Comparison of ENCODE assay signal across 8 mouse cellular contexts in genomic region chr6:114967623-114968022, GRCm38 (mm10). TPM values are rescaled to one million over a fixed set of nuclear protein-coding genes. Genes with fewer than 3 reads are reported as not detected.
A peak's percentile ranks its signal among the peaks of the same experiment; 100 is the strongest.
DNase-seq lines count a peak whose midpoint lies in the region; ATAC-seq and TF ChIP-seq lines count a peak whose summit lies in the region.

No protein-coding gene starts in this region.

- 44% methylated on average over 12 of the region's 12 CpGs for WGBS in liver, embryonic 12.5 days (ENCODE audit: insufficient replicate concordance)
- WGBS in liver, postnatal 0 days (ENCODE audit: insufficient replicate concordance): 60% methylated on average over 12 of the region's 12 CpGs
- WGBS in embryonic facial prominence, embryonic 10.5 days: 52% methylated on average over 12 of the region's 12 CpGs
- 41% methylated on average over 12 of the region's 12 CpGs for WGBS in hindbrain, postnatal 0 days

- peaks cover 72% of the 10 kb centered on the region for H3K27me3 ChIP-seq in liver, embryonic 12.5 days (replicated peaks)
- H3K27me3 ChIP-seq in liver, postnatal 0 days (ENCODE audit: insufficient read depth, low read length): peaks cover 36% of the 10 kb centered on the region
- H3K27me3 ChIP-seq in embryonic facial prominence, embryonic 10.5 days (replicated peaks; ENCODE audit: low read depth, poor library complexity, severe bottlenecking): peaks cover 66% of the 10 kb centered on the region
- H3K27me3 ChIP-seq in hindbrain, postnatal 0 days (ENCODE audit: insufficient read depth, low read length): no peaks in the 10 kb centered on the region

- H3K4me2 ChIP-seq in liver, embryonic 12.5 days: peak overlapping the region; percentile 80; the same call in 1 of the 2 replicates
- no peak overlapping the region for H3K4me2 ChIP-seq in liver, postnatal 0 days (ENCODE audit: low read depth, low read length)
- H3K4me2 ChIP-seq in hindbrain, postnatal 0 days (ENCODE audit: low read depth, low read length): peak overlapping the region; percentile 96

- no peak for ATAC-seq in liver, embryonic 12.5 days
- no peak for ATAC-seq in liver, postnatal 0 days
- no peak for ATAC-seq in hindbrain, postnatal 0 days

- H3K27ac ChIP-seq in liver, embryonic 12.5 days: no peak overlapping the region
- no peak overlapping the region for H3K27ac ChIP-seq in liver, postnatal 0 days (ENCODE audit: low read depth)
- no peak overlapping the region for H3K27ac ChIP-seq in embryonic facial prominence, embryonic 10.5 days (replicated peaks)
- no peak overlapping the region for H3K27ac ChIP-seq in hindbrain, postnatal 0 days

- no peak overlapping the region for H3K4me3 ChIP-seq in liver, embryonic 12.5 days
- H3K4me3 ChIP-seq in liver, postnatal 0 days (ENCODE audit: low read depth, low read length): no peak overlapping the region
- H3K4me3 ChIP-seq in embryonic facial prominence, embryonic 10.5 days: peak overlapping the region; percentile 74
- peak overlapping the region; percentile 66 for H3K4me3 ChIP-seq in hindbrain, postnatal 0 days (ENCODE audit: low read length)

- TF ChIP-seq EP300 in liver, postnatal 0 days (IDR thresholded peaks at IDR 0.05; ENCODE audit: low read depth): no peak

- H3K36me3 ChIP-seq in liver, embryonic 12.5 days: no peaks in the 10 kb centered on the region
- H3K36me3 ChIP-seq in liver, postnatal 0 days (replicated peaks; ENCODE audit: insufficient read depth, low read length): no peaks in the 10 kb centered on the region
- H3K36me3 ChIP-seq in embryonic facial prominence, embryonic 10.5 days (replicated peaks): no peaks in the 10 kb centered on the region
- H3K36me3 ChIP-seq in hindbrain, postnatal 0 days (ENCODE audit: insufficient read depth, low read length): no peaks in the 10 kb centered on the region

- no peaks in the 10 kb centered on the region for H3K9me3 ChIP-seq in liver, embryonic 12.5 days (replicated peaks)
- H3K9me3 ChIP-seq in liver, postnatal 0 days (ENCODE audit: low read length): no peaks in the 10 kb centered on the region
- no peaks in the 10 kb centered on the region for H3K9me3 ChIP-seq in embryonic facial prominence, embryonic 10.5 days
- H3K9me3 ChIP-seq in hindbrain, postnatal 0 days (ENCODE audit: low read length): no peaks in the 10 kb centered on the region

- H3K9ac ChIP-seq in liver, embryonic 12.5 days: no peak overlapping the region
- no peak overlapping the region for H3K9ac ChIP-seq in liver, postnatal 0 days (replicated peaks)
- H3K9ac ChIP-seq in hindbrain, postnatal 0 days (replicated peaks; ENCODE audit: low read length): no peak overlapping the region

- TF ChIP-seq CTCF in liver, postnatal 0 days (IDR thresholded peaks at IDR 0.05; ENCODE audit: low read depth): no peak
- TF ChIP-seq CTCF in hindbrain, postnatal 0 days (IDR thresholded peaks at IDR 0.05; ENCODE audit: low read depth): no peak

- peaks cover 17% of the 10 kb centered on the region for H3K4me1 ChIP-seq in liver, embryonic 12.5 days
- peaks cover 12% of the 10 kb centered on the region for H3K4me1 ChIP-seq in liver, postnatal 0 days (ENCODE audit: insufficient read depth)
- H3K4me1 ChIP-seq in embryonic facial prominence, embryonic 10.5 days: peaks cover 47% of the 10 kb centered on the region
- no peaks in the 10 kb centered on the region for H3K4me1 ChIP-seq in hindbrain, postnatal 0 days (ENCODE audit: insufficient read depth, low read length)

- DNase-seq in liver, postnatal 0 days: no peak
- no peak for DNase-seq in embryonic facial prominence, embryonic 10.5 days (ENCODE audit: low spot score)
- peak; percentile 24 for DNase-seq in hindbrain, postnatal 0 days (ENCODE audit: low spot score)
- DNase-seq in retina, embryonic 14.5 days (ENCODE audit: low spot score): peak; percentile 65
- no peak for DNase-seq in natural killer cell, adult 2 months (ENCODE audit: low spot score in 2 of 2)
- no peak for DNase-seq in cerebellum, adult 8-10 months
- no peak for DNase-seq in cerebellum, adult 9-10 months

RNA-seq across cellular contexts. Expression of gene Vgll4, which starts 2.2 kb away (rescaled TPM):
- polyA plus RNA-seq in liver, embryonic 12.5 days (2016; fragmentation: Nextera tagmentation; extraction: Ambion mirVana): 19.3 and 20.6 TPM in 2 replicates
- polyA plus RNA-seq in liver, postnatal 0 days (2015; fragmentation: Nextera tagmentation; extraction: Ambion mirVana): 11.9 and 14.7 TPM in 2 replicates
- polyA plus RNA-seq in embryonic facial prominence, embryonic 10.5 days (2016; fragmentation: Nextera tagmentation; extraction: Ambion mirVana): 98.8 and 111 TPM in 2 replicates
- 85.4 and 88.5 TPM in 2 replicates for total RNA-seq in hindbrain, postnatal 0 days (2014; rRNA removed)
- 49.4 and 53.2 TPM in 2 replicates for polyA plus RNA-seq in hindbrain, postnatal 0 days (2015; fragmentation: Nextera tagmentation; extraction: Ambion mirVana)

Comparison
In these comparisons a context has a peak if more than half of its experiments do, and no peak if none do; other contexts are left out.
1. H3K4me3 ChIP-seq: peak in embryonic facial prominence, embryonic 10.5 days (single experiment) and hindbrain, postnatal 0 days (single experiment); none in liver, embryonic 12.5 days (single experiment) and liver, postnatal 0 days (single experiment).
2. DNase-seq: peak in hindbrain, postnatal 0 days (single experiment) and retina, embryonic 14.5 days (single experiment); none in liver, postnatal 0 days (single experiment), embryonic facial prominence, embryonic 10.5 days (single experiment), natural killer cell, adult 2 months (0 of 2), cerebellum, adult 8-10 months (single experiment) and cerebellum, adult 9-10 months (single experiment).